Mouse (Mus musculus) heart, postnatal 10 days (tissue): ENCODE data around the gene Cd33. TPM values are rescaled to one million over a fixed set of nuclear protein-coding genes. Genes with fewer than 3 reads are reported as not detected.

Experiments
- DNase-seq, 2 experiments: peaks; one replicate each; pipeline ENCODE4 v3.0.0; 2021
- intact Hi-C: fragments of 180-260 bp; cut with DNase I; formaldehyde crosslinking; loops from one replicate; pipeline ENCODE4 v1.15.1; 2025
- total RNA-seq, 2 experiments: library from RNA; stranded (reverse); gene quantifications; 2 replicates each; pipeline ENCODE4 v1.2.3; 2021

Cd33 gene
- total RNA-seq, result 1 to 10 TPM; 2.2 to 2.3 TPM

GRCm38 (mm10) chr7:43544225-43544977 is at the start of gene Cd33:
Gene Cd33 (minus strand): TSS chr7:43544428.
- intact Hi-C loops, result no loop called here
- no peak for DNase-seq

GRCm38 (mm10) chr7:43584790-43585189 is 40.6 kb upstream of the Cd33 start:
- intact Hi-C loops, result loop anchor here (5.0 kb wide), 2 partner anchors 122 to 892 kb away; partner anchors contain the start of genes Vsig10l and Zfp975
- no peak for DNase-seq

- intact Hi-C loops, result loop anchor here (5.0 kb wide), 2 partner anchors 118 to 888 kb away; partner anchors contain the start of genes Vsig10l and Zfp975
These were observed 36.3 kb upstream of the Cd33 start for GRCm38 (mm10) chr7:43580526-43580925.

GRCm38 (mm10) chr7:43579440-43580171 is 35.4 kb upstream of the Cd33 start, which contains the start of gene Zfp719:
Gene Zfp719 (plus strand): TSS chr7:43579610.
- peak; percentile 92 for DNase-seq
- intact Hi-C loops, result loop anchor here (2.0 to 5.0 kb wide), 4 partner anchors 17 to 887 kb away; partner anchors contain the start of genes Ctu1, Vsig10l, Zfp658 and Zfp975

More at GRCm38 (mm10) chr7:43580526-43580925, 36.3 kb upstream of the Cd33 start:
- no peak for DNase-seq

- DNase-seq, result no peak
- intact Hi-C loops, result no loop called here
These were observed 27.0 kb upstream of the Cd33 start for GRCm38 (mm10) chr7:43571216-43571615.

GRCm38 (mm10) chr7:43563300-43563699 is 19.1 kb upstream of the Cd33 start:
- no peak for DNase-seq
- intact Hi-C loops, result loop anchor here (2.0 to 5.0 kb wide), 3 partner anchors 16 to 251 kb away; partner anchors contain the start of genes Zfp715 and Zfp719

- intact Hi-C loops, result loop anchor here (2.0 to 5.0 kb wide), 3 partner anchors 16 to 250 kb away; partner anchors contain the start of genes Zfp715 and Zfp719
- DNase-seq, result no peak
These were observed 18.4 kb upstream of the Cd33 start for GRCm38 (mm10) chr7:43562651-43563070.

- intact Hi-C loops, result loop anchor here (2.0 to 5.0 kb wide), 3 partner anchors 17 to 250 kb away; partner anchors contain the start of genes Zfp715 and Zfp719
- DNase-seq, result peak; percentile 86 to 88
These were observed 17.9 kb upstream of the Cd33 start, which contains the start of gene Zfp658 for GRCm38 (mm10) chr7:43562006-43562633. Gene Zfp658 (plus strand): TSS chr7:43562256.

GRCm38 (mm10) chr7:43556901-43557300 is 12.7 kb upstream of the Cd33 start:
- no peak for DNase-seq
- intact Hi-C loops, result no loop called here

GRCm38 (mm10) chr7:43555351-43555750 is 11.1 kb upstream of the Cd33 start:
- intact Hi-C loops, result no loop called here
- DNase-seq, result no peak

- intact Hi-C loops, result no loop called here
- DNase-seq, result peak; percentile 83 to 85
These were observed 10.3 kb upstream of the Cd33 start for GRCm38 (mm10) chr7:43554550-43554949.

- intact Hi-C loops, result no loop called here
- peak; percentile 24 to 25 for DNase-seq
These were observed 8.9 kb upstream of the Cd33 start for GRCm38 (mm10) chr7:43553153-43553552.

- intact Hi-C loops, result no loop called here
- DNase-seq, result no peak
These were observed 4.0 kb upstream of the Cd33 start for GRCm38 (mm10) chr7:43548206-43548605.

GRCm38 (mm10) chr7:43547666-43548065 is 3.4 kb upstream of the Cd33 start:
- intact Hi-C loops, result no loop called here
- no peak for DNase-seq

- intact Hi-C loops, result no loop called here
- no peak for DNase-seq
These were observed 1.7 kb upstream of the Cd33 start for GRCm38 (mm10) chr7:43545656-43546545.

- DNase-seq, result no peak
- intact Hi-C loops, result no loop called here
These were observed 5.7 kb downstream of the Cd33 start for GRCm38 (mm10) chr7:43538524-43538923.

GRCm38 (mm10) chr7:43532936-43533505 is 11.2 kb downstream of the Cd33 start:
- DNase-seq, result peak in 1 of 2 experiments; percentile 9
- intact Hi-C loops, result no loop called here

- intact Hi-C loops, result no loop called here
- DNase-seq, result no peak
These were observed 13.9 kb downstream of the Cd33 start for GRCm38 (mm10) chr7:43530216-43530785.

GRCm38 (mm10) chr7:43525313-43525712 is 18.9 kb downstream of the Cd33 start:
- intact Hi-C loops, result no loop called here
- peak in 1 of 2 experiments; percentile 13 for DNase-seq
